Mouse (Mus musculus): ENCODE measurements at regions not wholly inside any gene's neighbourhood (a gene's known extent, or its start where the extent isn't known, plus 50 kb on each side); places are given as distances from the start of the nearest gene placed in this dataset.
"Not testable (repeated sequence)": the region's sequence is repeated elsewhere in the genome, so short reads cannot be mapped to it uniquely, and the experiment has no call there.

GRCm38 (mm10) chr17:82367876-82368275, 629.7 kb upstream of the Slc8a1 start:
- DNase-seq (ENCODE audit: low spot score): no peak

GRCm38 (mm10) chr17:82366001-82366400, 627.8 kb upstream of the Slc8a1 start:
- no peak for DNase-seq (ENCODE audit: low spot score)

GRCm38 (mm10) chr17:82348636-82349035, 610.5 kb upstream of the Slc8a1 start:
- DNase-seq (ENCODE audit: low spot score): no peak

DNA sequence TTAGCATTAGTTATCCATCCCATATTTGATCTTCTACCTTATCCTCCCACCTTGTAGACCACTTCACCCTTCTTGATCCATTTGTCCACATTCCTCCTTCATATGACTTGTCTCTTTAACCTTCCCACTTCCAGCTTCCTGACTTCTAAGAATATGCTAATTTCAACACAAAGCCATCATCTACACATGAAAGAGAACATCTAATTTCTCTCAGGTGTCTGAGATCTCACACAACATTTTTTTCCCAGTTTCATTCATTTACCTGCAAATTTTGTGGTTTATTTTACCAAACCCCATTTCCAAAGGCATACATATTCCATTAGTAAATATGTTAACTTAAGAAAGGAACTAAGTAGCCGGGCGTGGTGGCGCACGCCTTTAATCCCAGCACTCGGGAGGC, 593.3 kb upstream of the Slc8a1 start:
- no peak for DNase-seq (ENCODE audit: low spot score)

- DNase-seq (ENCODE audit: low spot score): no peak
These were observed 574.0 kb upstream of the Slc8a1 start for GRCm38 (mm10) chr17:82312191-82312590.

- no peak for DNase-seq (ENCODE audit: low spot score)
These were observed 568.2 kb upstream of the Slc8a1 start for GRCm38 (mm10) chr17:82306347-82306746.

GRCm38 (mm10) chr17:82277728-82278127, 539.6 kb upstream of the Slc8a1 start:
- DNase-seq (ENCODE audit: low spot score): no peak

DNA sequence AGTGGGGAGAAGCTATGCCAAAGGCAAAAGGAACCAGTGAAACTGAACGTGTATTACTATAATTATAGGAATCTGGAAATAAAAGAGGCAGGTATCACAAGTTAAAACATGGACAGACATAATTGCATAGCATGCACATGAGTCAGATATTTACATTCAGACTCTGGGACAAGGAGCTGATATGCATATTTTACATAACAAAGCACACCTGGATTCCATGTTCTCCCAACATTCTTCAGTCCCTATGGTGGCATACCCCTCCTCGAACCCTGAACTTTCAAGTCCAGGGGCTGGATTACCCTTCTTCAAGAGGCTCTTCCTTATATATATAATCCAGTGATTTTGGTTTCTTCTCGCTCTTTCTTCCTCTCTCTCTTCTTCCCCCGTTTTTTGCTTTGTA, 535.8 kb upstream of the Slc8a1 start:
- DNase-seq (ENCODE audit: low spot score): no peak

DNA sequence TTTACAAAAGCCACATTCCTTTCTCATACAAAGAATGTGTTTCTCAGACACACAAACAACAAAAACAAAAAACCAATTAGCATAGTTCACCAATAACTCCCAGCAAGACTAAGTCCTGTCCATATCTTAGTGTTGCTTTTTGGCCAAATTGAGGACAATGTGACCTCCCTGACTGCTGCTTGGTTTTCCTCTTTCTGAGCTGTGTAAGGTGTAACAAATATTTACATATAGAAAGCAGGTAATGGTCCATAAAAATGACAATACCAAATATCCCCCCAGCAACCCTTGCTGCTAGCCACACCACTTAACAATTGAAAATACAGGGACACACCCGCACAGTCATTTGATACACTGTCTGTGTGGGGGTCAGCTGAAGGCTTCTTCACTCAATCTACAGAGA, 534.7 kb upstream of the Slc8a1 start:
- DNase-seq (ENCODE audit: low spot score): no peak

DNA sequence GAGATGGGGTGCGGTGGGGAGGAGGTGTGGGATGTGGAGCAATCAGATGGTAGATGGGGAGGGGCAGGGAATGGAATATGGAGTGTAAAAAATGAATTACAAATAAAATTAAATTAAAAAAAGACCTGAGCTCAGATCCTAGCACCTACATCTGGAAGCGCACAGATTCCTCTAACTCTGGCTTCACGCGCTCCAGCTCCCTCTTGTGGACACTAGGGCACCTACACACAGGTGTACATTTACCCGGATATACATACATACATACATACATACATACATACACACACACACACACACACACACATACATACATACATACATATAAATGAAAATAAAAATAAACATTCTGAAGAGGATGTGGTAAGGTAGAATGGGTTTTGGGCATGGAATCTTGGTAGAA, 528.7 kb upstream of the Slc8a1 start:
- not testable (repeated sequence) for DNase-seq (ENCODE audit: low spot score)

DNA sequence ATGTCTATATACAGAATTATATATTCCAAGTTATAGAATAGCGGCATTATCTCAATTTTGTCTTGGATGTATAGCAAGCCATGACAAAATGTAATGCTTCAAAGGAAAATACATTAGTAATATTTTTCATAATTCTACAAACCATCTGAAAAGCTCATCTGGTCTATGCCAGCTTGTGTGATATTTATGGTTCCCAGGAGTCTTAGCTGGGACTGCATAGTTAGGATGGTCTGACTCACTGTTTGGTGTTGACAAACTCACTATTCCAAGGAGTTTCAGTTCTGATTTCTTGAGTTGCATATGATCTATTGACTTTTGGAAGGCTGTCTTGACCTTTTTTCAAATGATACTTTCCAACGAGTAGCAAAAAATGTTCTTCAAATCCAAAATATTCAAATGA, 514.2 kb upstream of the Slc8a1 start:
- no peak for DNase-seq (ENCODE audit: low spot score)

GRCm38 (mm10) chr17:82251841-82252240, 513.7 kb upstream of the Slc8a1 start:
- no peak for DNase-seq (ENCODE audit: low spot score)

- DNase-seq (ENCODE audit: low spot score): no peak
These were observed 500.2 kb upstream of the Slc8a1 start for GRCm38 (mm10) chr17:82238361-82238760.

DNA sequence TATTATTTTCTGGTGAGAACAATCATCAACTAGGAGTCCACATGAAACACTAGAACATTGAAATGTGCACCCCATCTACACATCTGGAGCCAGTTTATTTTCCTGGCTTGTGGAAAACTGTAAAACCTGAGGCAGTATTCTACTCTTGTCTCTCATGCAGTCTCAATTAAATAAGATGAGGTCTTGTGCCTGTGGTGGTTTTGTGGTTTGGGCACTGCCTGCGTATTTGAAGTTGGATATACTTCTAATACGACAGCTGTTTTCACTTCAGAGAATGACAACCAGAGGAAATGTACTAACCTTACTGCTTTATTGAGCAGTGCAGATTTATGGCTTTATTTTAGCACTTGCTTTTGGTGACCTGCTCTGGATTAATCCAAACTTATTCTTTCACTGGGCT, 499.3 kb upstream of the Slc8a1 start:
- no peak for DNase-seq (ENCODE audit: low spot score)

GRCm38 (mm10) chr17:82215728-82216623, 477.8 kb upstream of the Slc8a1 start:
- no peak for DNase-seq (ENCODE audit: low spot score)

- DNase-seq (ENCODE audit: low spot score): no peak
These were observed 461.8 kb upstream of the Slc8a1 start for GRCm38 (mm10) chr17:82199981-82200380.

- DNase-seq (ENCODE audit: low spot score): no peak
These were observed 461.0 kb upstream of the Slc8a1 start for GRCm38 (mm10) chr17:82199031-82199642.

GRCm38 (mm10) chr17:82184261-82184660, 446.1 kb upstream of the Slc8a1 start:
- DNase-seq (ENCODE audit: low spot score): no peak

- DNase-seq (ENCODE audit: low spot score): no peak
These were observed 433.0 kb upstream of the Slc8a1 start for GRCm38 (mm10) chr17:82171216-82171615.

DNA sequence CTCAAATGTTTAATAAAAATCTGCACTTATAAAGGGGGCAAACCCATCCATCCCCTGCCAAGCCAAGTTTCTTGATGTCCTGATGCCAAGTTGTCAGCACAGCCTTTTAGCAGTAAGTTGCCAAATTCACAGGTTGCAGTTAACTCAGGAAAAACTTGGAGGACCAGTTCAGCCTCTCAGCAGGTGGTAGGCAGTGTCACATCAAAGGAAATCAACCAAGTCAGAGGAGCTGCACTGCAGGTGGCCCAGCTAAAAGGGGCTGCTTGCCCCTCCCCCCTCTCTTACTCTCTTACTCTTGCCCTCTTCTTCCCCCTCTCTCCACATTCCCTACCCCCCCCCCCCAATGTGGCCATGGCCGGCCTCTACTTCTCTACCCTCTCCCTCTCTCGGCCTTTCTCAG, 415.3 kb upstream of the Slc8a1 start:
- DNase-seq (ENCODE audit: low spot score): no peak

- no peak for DNase-seq (ENCODE audit: low spot score)
These were observed 396.7 kb upstream of the Slc8a1 start for GRCm38 (mm10) chr17:82134843-82135242.

- DNase-seq (ENCODE audit: low spot score): no peak
These were observed 394.8 kb upstream of the Slc8a1 start for GRCm38 (mm10) chr17:82132941-82133340.

GRCm38 (mm10) chr17:82087141-82087540, 349.0 kb upstream of the Slc8a1 start:
- no peak for DNase-seq (ENCODE audit: low spot score)

DNA sequence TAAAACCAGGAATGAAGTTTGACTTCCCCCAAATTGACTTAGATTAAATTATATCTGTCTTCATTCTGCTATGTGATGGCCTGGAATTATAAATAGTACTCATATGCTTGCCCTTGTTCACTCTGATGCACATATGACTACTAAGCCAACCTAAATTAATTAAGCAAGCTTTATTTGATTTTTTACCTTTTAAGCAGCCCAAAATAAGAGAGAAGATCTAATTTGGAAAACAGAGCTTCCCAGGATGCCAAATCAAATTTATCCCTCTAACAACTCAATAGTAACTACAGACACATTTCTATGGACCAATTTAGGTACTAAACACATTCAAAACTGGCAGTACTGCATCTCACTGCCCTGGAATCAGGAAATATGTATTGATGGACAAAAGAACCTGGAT, 342.1 kb upstream of the Slc8a1 start:
- DNase-seq (ENCODE audit: low spot score): no peak
